Mouse (Mus musculus): ENCODE measurements around the gene Atp5e. TPM values are rescaled to one million over a fixed set of nuclear protein-coding genes. Genes with fewer than 3 reads are reported as not detected.

The Atp5e gene
- total RNA-seq, 4 experiments from 2014 or later: 247 to 327 (median 290) TPM

DNA sequence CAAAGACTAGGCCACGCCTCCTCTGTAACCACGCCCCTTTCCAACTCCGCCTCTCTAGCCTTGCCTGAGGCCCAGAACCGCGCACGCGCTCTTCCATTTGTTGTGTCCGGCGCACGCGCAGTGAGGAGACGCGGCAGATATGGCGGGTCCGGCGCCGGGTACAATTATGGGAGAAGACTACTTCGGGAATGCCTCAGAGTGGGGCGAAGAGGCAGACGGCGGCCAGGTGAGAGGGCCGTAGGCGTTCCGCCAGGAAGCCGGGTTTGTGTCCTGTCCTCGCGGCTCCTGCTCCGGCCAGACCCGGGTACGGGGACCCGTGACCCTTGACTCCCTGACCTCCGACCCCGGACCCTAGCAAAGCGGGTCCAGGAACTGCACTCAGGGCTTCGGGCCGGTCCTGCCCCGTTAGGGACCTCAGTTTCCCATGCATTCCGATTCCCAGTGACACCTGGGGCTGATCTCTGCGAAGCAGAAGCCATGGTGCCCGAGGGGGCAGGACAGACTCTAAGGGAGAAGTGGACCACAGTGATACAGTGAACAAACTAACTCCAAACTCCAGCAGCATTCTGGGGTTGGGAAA is 48.1 kb downstream of the Atp5e start, which contains the start of gene Nelfcd:
Gene Nelfcd, plus strand, starts transcription at position 74 of the 580 bp plus-strand sequence.
- peak; percentile 90 to 95 for DNase-seq (ENCODE audit: low spot score in 2 of 2)

DNA sequence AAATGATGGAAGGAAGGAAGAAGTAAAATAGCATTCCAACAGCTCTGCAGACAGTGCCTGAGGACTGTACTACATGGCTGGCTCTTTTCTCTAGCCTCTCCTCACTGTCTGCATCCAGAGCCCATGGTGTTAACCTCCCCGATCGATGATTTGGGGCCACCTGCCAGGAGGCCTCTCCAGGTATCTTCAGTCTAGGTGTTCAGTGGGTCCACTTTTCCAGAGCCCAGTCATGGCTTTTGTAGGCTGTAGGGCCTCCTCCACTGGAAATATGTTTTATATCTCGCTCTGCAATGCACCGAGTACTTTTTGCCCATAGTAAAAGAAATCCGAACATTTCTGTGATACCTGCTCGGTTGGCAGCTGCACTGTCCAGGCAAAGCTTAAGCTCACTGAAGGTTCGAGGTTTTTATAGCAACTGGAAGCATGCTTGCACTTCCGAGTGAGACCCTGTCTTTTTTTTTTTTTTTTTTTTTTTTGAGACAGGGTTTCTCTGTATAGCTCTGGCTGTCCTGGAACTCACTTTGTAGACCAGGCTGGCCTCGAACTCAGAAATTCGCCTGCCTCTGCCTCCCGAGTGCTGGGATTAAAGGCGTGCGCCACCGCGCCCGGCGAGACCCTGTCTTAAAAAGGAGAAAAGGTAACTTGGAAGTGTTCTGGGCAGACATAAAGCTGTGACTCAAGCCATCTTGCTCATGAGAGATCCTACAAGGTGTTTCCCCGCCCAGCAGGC is 48.7 kb downstream of the Atp5e start:
- DNase-seq (ENCODE audit: low spot score in 2 of 2): no peak

DNA sequence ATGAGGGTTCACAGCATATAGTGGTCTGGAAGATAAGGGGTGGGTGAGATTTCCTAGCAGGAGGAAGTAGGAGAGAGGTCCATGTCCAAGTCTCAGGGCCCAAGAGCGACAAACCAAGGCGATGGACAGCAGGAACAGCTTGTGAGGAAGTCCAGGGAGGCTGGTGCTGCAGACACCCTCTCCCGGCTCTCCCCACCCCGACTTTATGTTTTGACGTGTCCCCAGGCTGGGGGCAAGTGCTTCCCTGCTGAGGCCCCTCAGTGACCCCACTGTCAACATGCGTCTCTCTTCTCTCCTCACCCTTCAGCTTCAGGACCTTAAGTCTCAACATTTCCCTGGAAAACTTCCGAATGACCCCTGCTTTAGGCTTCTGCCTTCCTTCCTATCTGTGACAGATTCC is 50.8 kb downstream of the Atp5e start:
- no peak for DNase-seq (ENCODE audit: low spot score in 2 of 2)

Other genes with a start within 250 kb of the Atp5e start
- gene Gnas, start 179.8 kb downstream of the Atp5e start, total RNA-seq (2022): 1,000 to 10,000 TPM; 1,786 to 1,958 (median 1,837) TPM
- 1 to 10 TPM; 1.2 to 2.9 (median 1.8) TPM for gene Gm20721, start 117.4 kb downstream of the Atp5e start, total RNA-seq (2022)
- gene Nelfcd, start 48.3 kb downstream of the Atp5e start, total RNA-seq (2022): 10 to 100 TPM; 51.7 to 60.3 (median 54.7) TPM
- 100 to 1,000 TPM in 2 of 4 experiments, 10 to 100 TPM in 2; 33.2 to 287 (median 121) TPM for gene Ctsz, start 25.1 kb downstream of the Atp5e start, total RNA-seq (2022)
- under 1 TPM in 2 of 4 experiments, not detected in 2; 0.33 to 0.52 TPM for gene Tubb1, start 13.4 kb downstream of the Atp5e start, total RNA-seq (2022)
- gene Prelid3b, start 9.0 kb upstream of the Atp5e start, total RNA-seq (2022): 10 to 100 TPM; 42.6 to 54.6 (median 49.4) TPM
- 10 to 100 TPM; 17.9 to 27.5 (median 22.9) TPM for gene Zfp831, start 179.4 kb upstream of the Atp5e start, total RNA-seq (2022)